Mouse (Mus musculus) lung, postnatal 10 days (tissue): ENCODE results near the gene 1700023F06Rik.
A peak's percentile ranks its signal among the peaks of the same experiment; 100 is the strongest.

Experiments
- DNase-seq: peaks from one replicate; pipeline ENCODE4 v3.0.0; 2021

The 1700023F06Rik gene

GRCm38 (mm10) chr11:103180426-103180825 lies 27.9 kb downstream of the 1700023F06Rik start:
- DNase-seq = no peak

DNA sequence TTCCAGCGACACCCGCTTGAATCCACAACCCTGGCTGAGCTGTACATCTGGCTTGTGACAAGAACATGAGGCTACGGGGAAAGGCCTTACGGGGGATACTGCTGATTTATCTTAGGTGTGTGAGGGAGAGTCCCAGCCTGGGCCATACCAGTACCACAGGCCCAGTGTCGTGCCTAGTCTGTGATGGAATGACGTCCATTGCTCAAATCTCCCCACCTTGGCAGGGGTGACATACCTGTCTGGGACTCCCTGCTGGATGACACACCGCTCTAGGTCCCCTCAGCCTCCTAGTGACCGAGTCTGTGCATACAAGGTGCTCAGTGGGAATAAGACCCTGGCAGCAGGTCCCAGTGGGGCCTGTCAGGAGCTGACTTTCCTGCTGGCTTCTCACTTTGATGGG lies 29.6 kb downstream of the 1700023F06Rik start:
- DNase-seq = no peak

GRCm38 (mm10) chr11:103177815-103178485 lies 30.4 kb downstream of the 1700023F06Rik start:
- DNase-seq = peak; percentile 22

- no peak for DNase-seq
Observed at GRCm38 (mm10) chr11:103177216-103177615, 31.1 kb downstream of the 1700023F06Rik start.

- DNase-seq = no peak
Observed at GRCm38 (mm10) chr11:103176510-103176909, 31.8 kb downstream of the 1700023F06Rik start.

DNA sequence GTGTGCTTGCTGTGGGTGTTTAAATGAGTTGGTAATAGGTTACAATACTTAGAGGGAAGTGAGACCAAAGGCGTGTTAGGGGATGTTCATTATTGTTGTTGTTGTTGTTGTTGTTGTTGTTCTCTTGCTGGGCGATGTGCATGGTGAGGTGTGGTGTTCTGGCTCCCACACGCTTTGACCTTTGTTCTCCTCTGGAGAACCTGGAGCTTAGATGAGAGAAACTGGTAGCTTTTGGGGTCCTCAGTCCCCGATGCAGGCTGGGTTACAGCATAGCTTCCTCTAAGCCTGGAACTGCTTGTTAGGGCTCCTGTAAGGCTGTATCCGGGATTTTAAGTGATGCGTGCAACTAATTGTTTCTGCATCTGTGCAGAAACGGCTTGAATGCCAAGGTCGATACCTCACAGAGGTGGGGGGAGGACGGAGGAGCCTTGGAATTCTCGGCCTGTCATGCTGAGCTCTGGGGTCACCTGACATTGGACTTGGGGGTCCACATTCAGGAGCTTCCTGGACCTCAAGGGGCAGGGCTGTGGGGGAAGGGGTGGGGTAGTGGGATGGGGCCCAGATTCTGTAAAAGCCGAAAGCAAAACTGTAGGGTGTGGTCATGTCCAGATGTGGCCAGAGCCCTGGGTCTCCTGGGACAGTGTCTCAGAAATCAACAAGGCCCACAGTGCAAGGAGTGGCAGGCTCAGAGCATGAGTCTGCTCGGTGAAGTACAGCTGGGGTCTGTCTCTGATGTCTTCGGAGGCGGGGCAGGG lies 32.5 kb downstream of the 1700023F06Rik start:
- DNase-seq = no peak

- DNase-seq = peak; percentile 60
Observed at GRCm38 (mm10) chr11:103174891-103175391, 33.4 kb downstream of the 1700023F06Rik start.

DNA sequence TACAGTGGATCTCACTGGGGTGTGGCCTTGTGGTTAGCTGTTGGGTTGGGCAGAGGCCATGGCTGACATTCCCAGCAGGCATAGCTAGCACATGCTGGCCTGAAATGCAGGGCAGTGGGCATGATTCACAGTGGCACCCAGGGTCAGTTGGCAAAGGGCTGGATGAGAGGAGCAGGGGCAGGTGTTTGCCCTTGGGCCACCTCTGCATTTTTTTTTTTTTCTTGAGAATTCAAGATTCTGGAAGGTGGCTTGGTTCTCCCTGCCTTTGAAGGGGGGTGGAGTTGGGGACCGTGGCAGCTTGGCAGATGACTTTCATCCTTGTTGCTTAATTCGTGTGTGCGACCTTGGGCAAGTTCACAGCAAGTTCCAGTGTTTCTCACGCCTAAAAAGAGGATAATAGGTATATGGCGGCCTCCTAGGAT lies 33.9 kb downstream of the 1700023F06Rik start:
- no peak for DNase-seq

GRCm38 (mm10) chr11:103173771-103174344 lies 34.5 kb downstream of the 1700023F06Rik start:
- DNase-seq = no peak

DNA sequence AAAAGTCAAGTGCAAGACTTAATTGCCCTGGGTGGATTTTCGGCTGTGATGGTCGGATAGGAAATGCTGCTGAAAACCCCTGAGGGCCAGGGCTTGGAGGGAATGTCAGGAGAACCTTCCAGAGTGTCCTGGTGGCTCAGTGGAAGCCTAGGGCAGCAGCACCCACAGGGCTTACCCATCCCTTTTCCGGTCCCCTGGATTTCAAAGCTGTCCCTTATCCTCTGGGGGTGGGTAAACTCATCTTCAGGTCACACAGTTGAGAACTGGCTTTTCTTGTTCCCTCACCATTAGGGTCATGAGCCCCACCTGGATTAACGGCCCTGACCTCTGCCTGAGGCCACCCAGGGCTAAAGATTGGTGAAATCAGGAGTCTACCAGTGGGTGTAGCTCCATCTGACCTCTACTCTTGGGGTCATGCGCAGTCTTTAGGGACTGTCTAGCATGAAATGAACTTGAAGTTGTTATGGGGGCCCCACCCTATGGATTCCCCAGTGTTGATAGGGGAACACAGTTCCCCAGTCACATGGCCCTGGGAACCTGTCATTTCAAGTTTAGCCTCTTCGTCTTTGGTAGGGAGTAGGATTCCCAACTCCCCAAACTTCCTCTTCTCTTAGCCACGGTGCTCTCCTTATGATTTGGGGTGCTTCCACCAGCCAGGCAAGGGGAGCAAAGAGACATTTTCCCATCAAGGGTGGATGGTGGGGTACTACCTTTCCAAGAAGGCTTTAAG lies 35.2 kb downstream of the 1700023F06Rik start:
- no peak for DNase-seq

DNA sequence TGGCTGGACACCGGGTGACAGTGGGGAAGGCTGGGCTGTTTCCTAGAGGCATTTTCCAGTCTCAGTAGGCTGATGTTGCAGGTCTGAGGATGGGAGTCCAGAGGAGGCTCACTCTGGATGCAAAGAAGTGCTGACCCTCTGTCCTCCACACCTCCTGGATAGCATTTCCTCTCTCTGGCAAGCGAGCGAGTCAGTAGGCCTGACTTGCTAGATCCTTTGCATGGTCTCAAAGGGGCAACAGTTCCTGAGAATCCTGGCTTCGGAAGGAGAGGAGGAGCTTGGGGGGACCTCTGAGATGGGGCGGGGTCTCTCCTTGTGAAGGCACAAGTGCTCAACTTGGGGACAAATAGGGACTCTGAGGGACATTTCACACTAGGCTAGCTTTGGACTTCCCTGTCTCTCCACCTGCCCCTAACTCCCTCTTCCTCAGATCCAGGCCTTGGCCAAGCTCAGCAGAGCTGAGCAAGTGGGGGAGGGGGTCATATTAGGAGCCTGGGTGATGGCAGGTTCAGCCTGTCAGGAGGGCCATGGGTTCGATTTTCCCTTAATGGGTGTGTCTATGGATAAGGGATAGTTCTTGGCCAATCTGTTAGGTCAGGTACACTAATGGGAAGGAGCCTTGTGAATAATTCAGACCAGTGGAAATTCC lies 35.8 kb downstream of the 1700023F06Rik start:
- no peak for DNase-seq

DNA sequence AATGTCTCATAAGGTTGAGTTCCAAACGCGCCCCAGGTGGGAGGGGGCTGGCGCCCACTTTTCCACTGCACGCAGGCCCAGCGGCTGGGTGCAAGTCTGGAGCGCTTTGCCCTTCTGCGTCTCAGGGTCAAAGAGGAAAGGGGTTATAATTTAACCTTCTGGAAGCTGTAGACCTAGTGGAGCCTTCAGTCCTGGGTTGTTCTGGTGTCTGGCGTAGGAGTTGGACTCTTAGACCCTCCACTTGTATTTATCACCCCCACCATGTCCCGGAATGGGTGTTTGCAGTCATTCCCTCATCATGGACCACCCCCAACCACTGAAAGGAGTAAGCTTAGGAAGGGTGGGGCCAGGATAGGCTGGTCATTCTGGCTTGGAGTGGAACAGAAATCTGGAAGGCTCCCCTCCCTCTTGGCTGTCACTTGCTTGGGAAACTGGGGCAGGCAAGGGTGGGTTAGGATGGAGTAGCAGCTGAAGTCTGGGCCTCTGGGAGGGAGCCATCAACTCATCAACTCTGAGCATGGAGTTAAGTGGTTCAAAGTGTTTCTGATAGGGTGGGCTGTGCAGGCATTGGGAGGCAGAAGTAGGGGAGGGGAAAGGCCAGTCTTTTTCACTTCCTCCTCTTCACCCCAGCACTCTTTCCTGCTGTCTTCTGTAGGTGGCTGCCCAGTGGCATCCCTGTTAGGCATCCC lies 36.5 kb downstream of the 1700023F06Rik start:
- no peak for DNase-seq

DNA sequence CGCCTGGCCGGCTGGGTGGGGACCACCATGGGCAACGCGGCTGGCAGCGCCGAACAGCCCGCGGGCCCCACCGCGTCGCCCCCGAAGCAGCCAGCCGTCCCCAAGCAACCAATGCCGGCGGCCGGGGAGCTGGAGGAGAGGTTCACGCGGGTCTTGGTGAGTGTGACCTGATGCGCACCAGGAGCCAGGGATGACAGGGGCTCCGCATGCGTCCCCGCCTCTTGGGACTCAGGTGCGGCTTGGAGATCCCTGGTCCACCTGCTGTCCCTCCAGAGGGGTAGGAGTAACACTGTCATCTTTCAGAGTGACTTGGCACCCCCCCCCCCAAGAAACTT lies 37.1 kb downstream of the 1700023F06Rik start:
- no peak for DNase-seq

DNA sequence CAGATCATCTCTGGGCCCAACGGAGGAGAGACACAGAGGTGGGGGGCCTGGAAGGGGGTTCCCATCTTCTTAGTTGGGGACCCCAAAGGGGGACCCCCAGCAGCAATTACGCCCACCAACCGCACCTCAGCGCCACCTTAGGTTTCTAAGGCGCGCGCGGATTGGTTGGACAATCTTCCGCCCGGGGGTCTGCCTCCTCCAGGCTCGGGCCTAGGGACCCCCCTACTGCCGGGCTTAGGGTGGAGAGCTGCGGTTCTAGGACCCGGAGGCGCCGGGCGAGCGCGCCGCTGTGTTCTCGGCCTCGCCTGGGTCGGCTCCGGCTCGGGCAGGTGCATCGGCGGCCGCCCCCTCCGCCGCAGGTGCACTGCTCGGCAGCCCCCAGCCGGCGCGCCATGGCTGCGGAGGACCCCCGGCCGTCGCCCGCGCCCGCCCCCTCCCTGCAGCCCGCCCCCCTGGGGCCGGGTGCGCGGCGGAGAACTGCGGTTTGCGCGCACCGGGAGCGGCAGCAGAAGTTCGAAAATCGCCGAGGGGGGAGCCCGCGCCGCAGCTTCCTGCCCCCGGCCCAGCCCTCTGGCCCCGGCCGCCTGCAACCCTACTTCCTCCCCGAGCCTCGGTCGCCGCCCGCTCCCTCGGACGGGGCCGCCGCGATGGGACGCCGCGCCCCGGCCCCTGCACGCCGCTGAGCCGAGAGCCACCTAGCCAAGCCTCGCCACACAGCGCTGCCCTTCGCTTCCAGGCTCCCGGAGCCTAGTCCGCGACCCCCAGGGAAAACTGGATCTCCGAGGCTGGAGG lies 37.7 kb downstream of the 1700023F06Rik start, which contains the start of gene Fmnl1:
TSS of gene Fmnl1 (plus strand) at position 614 of the 792 bp plus-strand sequence.
- peak; percentile 54 for DNase-seq

DNA sequence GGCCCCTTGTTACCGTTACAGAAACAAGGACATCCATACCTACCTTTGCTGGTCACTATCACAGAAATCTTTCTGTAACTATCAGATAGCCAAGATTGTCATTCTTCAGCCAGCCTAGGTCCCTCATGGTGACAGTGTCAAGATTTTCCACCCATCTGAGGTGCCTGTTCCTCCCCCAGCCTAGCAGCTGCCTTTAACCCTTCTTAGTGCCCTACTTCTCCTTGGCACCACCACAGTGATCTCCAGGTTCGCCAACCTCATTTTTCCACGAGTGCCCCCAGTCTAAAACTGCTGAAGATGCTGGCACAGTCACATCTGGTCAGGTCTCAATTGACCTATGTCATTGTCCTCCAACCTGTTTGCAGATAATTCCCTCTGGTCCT lies 38.3 kb downstream of the 1700023F06Rik start:
- no peak for DNase-seq

GRCm38 (mm10) chr11:103169664-103170063 lies 38.7 kb downstream of the 1700023F06Rik start:
- no peak for DNase-seq

GRCm38 (mm10) chr11:103168690-103169390 lies 39.5 kb downstream of the 1700023F06Rik start:
- DNase-seq = peak; percentile 82

DNA sequence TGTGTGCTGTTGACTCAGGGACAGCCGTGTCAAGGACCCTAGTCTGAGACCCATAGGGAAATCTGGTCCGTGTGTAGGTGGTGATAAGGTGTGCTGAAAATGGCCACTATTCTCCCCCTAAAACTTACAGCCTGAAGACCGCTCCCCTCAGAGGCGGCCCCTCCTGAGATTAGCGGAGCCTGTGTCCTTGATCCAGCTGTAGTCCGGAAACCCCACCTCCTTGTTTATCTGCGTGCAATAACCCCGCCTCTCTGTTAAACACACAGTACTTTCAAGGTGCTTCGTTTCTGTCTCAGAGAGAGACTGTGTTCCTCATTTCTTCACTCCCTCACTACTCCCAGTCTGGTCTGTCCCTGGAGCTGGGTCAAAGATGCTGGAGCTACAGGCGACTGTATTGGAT lies 44.0 kb downstream of the 1700023F06Rik start:
- peak; percentile 60 for DNase-seq

- DNase-seq = peak; percentile 49
Observed at GRCm38 (mm10) chr11:103162132-103162531, 46.2 kb downstream of the 1700023F06Rik start.

GRCm38 (mm10) chr11:103161449-103161848 lies 46.9 kb downstream of the 1700023F06Rik start:
- no peak for DNase-seq
